Mouse (Mus musculus) lung, embryonic 16.5 days (tissue): ENCODE results near the gene Emilin1. TPM values are rescaled to one million over a fixed set of nuclear protein-coding genes. Genes with fewer than 3 reads are reported as not detected.

Experiments used
- ATAC-seq: fragments of 200-750 bp; cut with Nextera tagmentation; 2 replicates; pipeline ENCODE4 v1.8.0; 2017; ENCODE audit warnings: low read depth, mild to moderate bottlenecking, moderate library complexity
- H3K27ac ChIP-seq: fragments of 300-500 bp; sonication (generic); 2 replicates; pipeline ENCODE4 v1.5.1; 2014; ENCODE audit warnings: mild to moderate bottlenecking, control low read depth, low read length
- H3K27me3 ChIP-seq: fragments of 300-500 bp; sonication (generic); 2 replicates; pipeline ENCODE4 v1.6.1; 2014; ENCODE audit warnings: low read depth, low read length, mixed read lengths; ENCODE audit not compliant: control insufficient read depth, insufficient read depth
- H3K36me3 ChIP-seq: fragments of 300-500 bp; sonication (generic); 2 replicates; pipeline ENCODE4 v1.6.1; 2014; ENCODE audit warnings: low read length; ENCODE audit not compliant: control insufficient read depth, insufficient read depth
- H3K4me1 ChIP-seq: fragments of 300-500 bp; sonication (generic); replicated peaks from 2 replicates; pipeline ENCODE4 v1.6.1; 2014; ENCODE audit warnings: low read length, mixed read lengths; ENCODE audit not compliant: control insufficient read depth, insufficient read depth
- H3K4me2 ChIP-seq: fragments of 300-500 bp; sonication (generic); 2 replicates; pipeline ENCODE4 v1.6.1; 2014; ENCODE audit warnings: low read depth, low read length, control low read depth
- H3K4me3 ChIP-seq: fragments of 300-500 bp; sonication (generic); 2 replicates; pipeline ENCODE4 v1.5.1; 2014; ENCODE audit warnings: mild to moderate bottlenecking, low read length, control low read depth
- H3K9ac ChIP-seq: fragments of 300-500 bp; sonication (generic); 2 replicates; pipeline ENCODE4 v1.6.1; 2014; ENCODE audit warnings: low read length, control low read depth
- H3K9me3 ChIP-seq: fragments of 300-500 bp; sonication (generic); 2 replicates; pipeline ENCODE4 v1.6.1; 2016; ENCODE audit warnings: low read length; ENCODE audit not compliant: control insufficient read depth
- WGBS: fragments of 180-500 bp; shearing (Covaris S2); extraction: QIAGEN DNeasy Blood & Tissue Kit; methylation state at CpG from one replicate; pipeline ENCODE4 v1.1.7; 2014; 5-methylcytosine and 5-hydroxymethylcytosine counted together
- polyA plus RNA-seq: library from polyadenylated mRNA; unstranded; fragments of >200 nt; fragmentation: Nextera tagmentation; extraction: Ambion mirVana; gene quantifications from 2 replicates; pipeline ENCODE4 v1.2.1, GENCODE M21; 2015

Gene Emilin1
- polyA plus RNA-seq, 1 experiment from 2014 or later: 212 TPM

- H3K4me1 ChIP-seq: peaks cover 13% of the 10 kb centered on the region
- under 1% methylated on average over 39 of the region's 42 CpGs for WGBS
- peak overlapping the region; percentile 87 for H3K4me2 ChIP-seq
- H3K27ac ChIP-seq: peak overlapping the region; percentile 99
- peak overlapping the region; percentile 77 for H3K9ac ChIP-seq
- peak overlapping the region; percentile 67 for H3K4me3 ChIP-seq
- H3K9me3 ChIP-seq: no peaks in the 10 kb centered on the region
- peaks cover 9% of the 10 kb centered on the region for H3K36me3 ChIP-seq
- no peaks in the 10 kb centered on the region for H3K27me3 ChIP-seq
- ATAC-seq: peak; percentile 41
Measured at GRCm38 (mm10) chr5:30889088-30889754, 24.0 kb upstream of the Emilin1 start.

GRCm38 (mm10) chr5:30890375-30890774 lies 22.8 kb upstream of the Emilin1 start:
- WGBS: 59% methylated on average over 7 of the region's 7 CpGs
- Histone ChIP-seq H3K4me2 (peak overlapping the region; percentile 87), H3K4me1 (peaks cover 13% of the 10 kb centered on the region), H3K4me3 (peak overlapping the region; percentile 67), H3K36me3 (peaks cover 17% of the 10 kb centered on the region), H3K27me3 (no peaks in the 10 kb centered on the region), H3K27ac (no peak overlapping the region), H3K9me3 (no peaks in the 10 kb centered on the region), H3K9ac (peak overlapping the region; percentile 12; the same call in 1 of the 2 replicates)
- ATAC-seq: no peak

GRCm38 (mm10) chr5:30901860-30902259 lies 11.3 kb upstream of the Emilin1 start:
- Histone ChIP-seq H3K36me3 (peaks cover 29% of the 10 kb centered on the region), H3K9ac (no peak overlapping the region), H3K9me3 (no peaks in the 10 kb centered on the region), H3K4me1 (peaks cover 17% of the 10 kb centered on the region), H3K4me2 (no peak overlapping the region), H3K27ac (no peak overlapping the region), H3K27me3 (no peaks in the 10 kb centered on the region), H3K4me3 (no peak overlapping the region)
- WGBS: 86% methylated on average over 5 of the region's 5 CpGs
- ATAC-seq: no peak

- peak within 1 kb of the TSS; percentile 97 for H3K4me2 ChIP-seq
- peak within 1 kb of the TSS; percentile 98 for H3K27ac ChIP-seq
- no peaks in the 10 kb centered on the region for H3K9me3 ChIP-seq
- H3K36me3 ChIP-seq: peaks cover 19% of the 10 kb centered on the region; the same call in 1 of the 2 replicates
- WGBS: under 1% methylated on average over 58 of the region's 58 CpGs
- no peaks in the 10 kb centered on the region for H3K27me3 ChIP-seq
- peak within 1 kb of the TSS; percentile 83 for H3K9ac ChIP-seq
- peaks cover 48% of the 10 kb centered on the region for H3K4me1 ChIP-seq
- peak; percentile 94 for ATAC-seq
- H3K4me3 ChIP-seq: peak within 1 kb of the TSS; percentile 73
Measured at GRCm38 (mm10) chr5:30907413-30908059, 5.7 kb upstream of the Emilin1 start, which contains the start of gene Ost4. Ost4 (minus strand) TSS chr5:30907788.

- Histone ChIP-seq H3K9ac (peak overlapping the region; percentile 79), H3K9me3 (no peaks in the 10 kb centered on the region), H3K36me3 (peaks cover 19% of the 10 kb centered on the region; the same call in 1 of the 2 replicates), H3K27ac (peak overlapping the region; percentile 98), H3K4me2 (peak overlapping the region; percentile 97), H3K27me3 (no peaks in the 10 kb centered on the region), H3K4me3 (peak overlapping the region; percentile 73), H3K4me1 (peaks cover 53% of the 10 kb centered on the region)
- ATAC-seq: peak; percentile 43
- 32% methylated on average over 13 of the region's 13 CpGs for WGBS
Measured at GRCm38 (mm10) chr5:30908426-30909299, 4.5 kb upstream of the Emilin1 start.

- H3K4me2 ChIP-seq: no peak overlapping the region
- no peak overlapping the region for H3K4me3 ChIP-seq
- H3K27ac ChIP-seq: peak overlapping the region; percentile 98
- H3K36me3 ChIP-seq: peaks cover 16% of the 10 kb centered on the region; the same call in 1 of the 2 replicates
- H3K9me3 ChIP-seq: no peaks in the 10 kb centered on the region
- no peaks in the 10 kb centered on the region for H3K27me3 ChIP-seq
- 28% methylated on average over 7 of the region's 7 CpGs for WGBS
- H3K4me1 ChIP-seq: peaks cover 53% of the 10 kb centered on the region
- no peak overlapping the region for H3K9ac ChIP-seq
- ATAC-seq: no peak
Measured at GRCm38 (mm10) chr5:30909300-30909659, 3.9 kb upstream of the Emilin1 start.

- H3K27me3 ChIP-seq: no peaks in the 10 kb centered on the region
- no peak for ATAC-seq
- peaks cover 53% of the 10 kb centered on the region for H3K4me1 ChIP-seq
- H3K9ac ChIP-seq: no peak overlapping the region
- peaks cover 11% of the 10 kb centered on the region; the same call in 1 of the 2 replicates for H3K36me3 ChIP-seq
- H3K4me2 ChIP-seq: no peak overlapping the region
- 77% methylated on average over 7 of the region's 7 CpGs for WGBS
- peak overlapping the region; percentile 98; the same call in 1 of the 2 replicates for H3K27ac ChIP-seq
- no peaks in the 10 kb centered on the region for H3K9me3 ChIP-seq
- no peak overlapping the region for H3K4me3 ChIP-seq
Measured at GRCm38 (mm10) chr5:30909863-30910262, 3.3 kb upstream of the Emilin1 start.

- H3K9me3 ChIP-seq: no peaks in the 10 kb centered on the region
- H3K9ac ChIP-seq: no peak overlapping the region
- peaks cover 54% of the 10 kb centered on the region for H3K4me1 ChIP-seq
- ATAC-seq: no peak
- H3K27me3 ChIP-seq: no peaks in the 10 kb centered on the region
- no peak overlapping the region for H3K27ac ChIP-seq
- H3K36me3 ChIP-seq: peaks cover 5% of the 10 kb centered on the region; the same call in 1 of the 2 replicates
- H3K4me3 ChIP-seq: no peak overlapping the region
- no peak overlapping the region for H3K4me2 ChIP-seq
Measured at GRCm38 (mm10) chr5:30910481-30910880, 2.7 kb upstream of the Emilin1 start.

GRCm38 (mm10) chr5:30912156-30912555 lies 1.0 kb upstream of the Emilin1 start:
- no peak for ATAC-seq
- H3K36me3 ChIP-seq: peaks cover 3% of the 10 kb centered on the region
- no peaks in the 10 kb centered on the region for H3K27me3 ChIP-seq
- H3K4me1 ChIP-seq: peaks cover 48% of the 10 kb centered on the region
- no peaks in the 10 kb centered on the region for H3K9me3 ChIP-seq
- H3K4me3 ChIP-seq: no peak overlapping the region
- H3K4me2 ChIP-seq: peak overlapping the region; percentile 84; the same call in 1 of the 2 replicates
- peak overlapping the region; percentile 98 for H3K27ac ChIP-seq
- 41% methylated on average over 5 of the region's 5 CpGs for WGBS
- H3K9ac ChIP-seq: peak overlapping the region; percentile 44
